Mouse (Mus musculus) intestine, embryonic 15.5 days (tissue): ENCODE data around the gene Cd4. TPM values are rescaled to one million over a fixed set of nuclear protein-coding genes. Genes with fewer than 3 reads are reported as not detected.
A peak's percentile ranks its signal among the peaks of the same experiment; 100 is the strongest.

Experiments
- ATAC-seq: fragments of 200-750 bp; cut with Nextera tagmentation; 2 replicates; pipeline ENCODE4 v1.8.0; 2017; ENCODE audit warnings: moderate TSS enrichment, moderate library complexity
- H3K27ac ChIP-seq: fragments of 300-500 bp; sonication (generic); 2 replicates; pipeline ENCODE4 v1.5.1; 2015; ENCODE audit warnings: mild to moderate bottlenecking, inconsistent platforms
- H3K27me3 ChIP-seq: fragments of 300-500 bp; sonication (generic); replicated peaks from 2 replicates; pipeline ENCODE4 v1.6.1; 2015; ENCODE audit warnings: inconsistent platforms
- H3K36me3 ChIP-seq: fragments of 300-500 bp; sonication (generic); 2 replicates; pipeline ENCODE4 v1.6.1; 2015; ENCODE audit warnings: inconsistent platforms
- H3K4me1 ChIP-seq: fragments of 300-500 bp; sonication (generic); replicated peaks from 2 replicates; pipeline ENCODE4 v1.6.1; 2015; ENCODE audit warnings: inconsistent platforms
- H3K4me2 ChIP-seq: fragments of 300-500 bp; sonication (generic); replicated peaks from 2 replicates; pipeline ENCODE4 v1.6.1; 2015; ENCODE audit warnings: mild to moderate bottlenecking, inconsistent platforms
- H3K4me3 ChIP-seq: fragments of 300-500 bp; sonication (generic); replicated peaks from 2 replicates; pipeline ENCODE4 v1.5.1; 2015; ENCODE audit warnings: inconsistent platforms
- H3K9ac ChIP-seq: fragments of 300-500 bp; sonication (generic); 2 replicates; pipeline ENCODE4 v1.6.1; 2015; ENCODE audit warnings: inconsistent platforms
- H3K9me3 ChIP-seq: fragments of 300-500 bp; sonication (generic); 2 replicates; pipeline ENCODE4 v1.6.1; 2016; ENCODE audit warnings: inconsistent platforms
- WGBS: fragments of 180-500 bp; shearing (Covaris S2); methylation state at CpG from one replicate; pipeline ENCODE4 v1.1.7; 2015; 5-methylcytosine and 5-hydroxymethylcytosine counted together
- polyA plus RNA-seq: library from polyadenylated mRNA; unstranded; fragments of >200 nt; fragmentation: Nextera tagmentation; extraction: Ambion mirVana; gene quantifications from 2 replicates; pipeline ENCODE4 v1.2.1, GENCODE M21; 2015

Gene Cd4
- polyA plus RNA-seq, 1 experiment from 2014 or later: 0.48 TPM

GRCm38 (mm10) chr6:124856916-124857839 is 30.8 kb downstream of the Cd4 start, which contains the start of gene P3h3:
Gene P3h3, minus strand, starts transcription at chr6:124857752.
- WGBS: under 1% methylated on average over 81 of the region's 86 CpGs
- H3K9me3 ChIP-seq: no peaks in the 10 kb centered on the region
- ATAC-seq: peak; percentile 89
- peak within 1 kb of the TSS; percentile 95 for H3K4me2 ChIP-seq
- H3K4me3 ChIP-seq: peak within 1 kb of the TSS; percentile 81
- peaks cover 16% of the 10 kb centered on the region; the same call in 1 of the 2 replicates for H3K27me3 ChIP-seq
- H3K4me1 ChIP-seq: peaks cover 23% of the 10 kb centered on the region
- H3K36me3 ChIP-seq: no peaks in the 10 kb centered on the region
- peak within 1 kb of the TSS; percentile 95 for H3K27ac ChIP-seq
- H3K9ac ChIP-seq: peak within 1 kb of the TSS; percentile 83

- Histone ChIP-seq H3K9ac (peak overlapping the region; percentile 83), H3K9me3 (no peaks in the 10 kb centered on the region), H3K27ac (peak overlapping the region; percentile 95; the same call in 1 of the 2 replicates), H3K4me2 (peak overlapping the region; percentile 95), H3K4me1 (peaks cover 23% of the 10 kb centered on the region), H3K36me3 (no peaks in the 10 kb centered on the region), H3K4me3 (peak overlapping the region; percentile 81), H3K27me3 (peaks cover 15% of the 10 kb centered on the region; the same call in 1 of the 2 replicates)
- ATAC-seq: peak; percentile 42; the same call in 1 of the 2 replicates
- WGBS: 9% methylated on average over 14 of the region's 14 CpGs
Measured at GRCm38 (mm10) chr6:124856321-124856720, 31.7 kb downstream of the Cd4 start.

GRCm38 (mm10) chr6:124854647-124855046 is 33.4 kb downstream of the Cd4 start:
- no peak overlapping the region for H3K27ac ChIP-seq
- WGBS: 76% methylated on average over 12 of the region's 12 CpGs
- H3K27me3 ChIP-seq: peaks cover 12% of the 10 kb centered on the region; the same call in 1 of the 2 replicates
- H3K4me3 ChIP-seq: no peak overlapping the region
- no peaks in the 10 kb centered on the region for H3K36me3 ChIP-seq
- no peak overlapping the region for H3K4me2 ChIP-seq
- no peaks in the 10 kb centered on the region for H3K9me3 ChIP-seq
- H3K4me1 ChIP-seq: peaks cover 17% of the 10 kb centered on the region; the same call in 1 of the 2 replicates
- H3K9ac ChIP-seq: 0 out of 2 replicates have a peak overlapping the region, but pooled peaks have one; percentile 8
- no peak for ATAC-seq

- 58% methylated on average over 8 of the region's 8 CpGs for WGBS
- ATAC-seq: no peak
Measured at GRCm38 (mm10) chr6:124850535-124850934, 37.5 kb downstream of the Cd4 start.

GRCm38 (mm10) chr6:124847305-124847704 is 40.7 kb downstream of the Cd4 start:
- Histone ChIP-seq H3K36me3 (peaks cover 6% of the 10 kb centered on the region; the same call in 1 of the 2 replicates), H3K4me2 (no peak overlapping the region), H3K4me3 (no peak overlapping the region), H3K27ac (no peak overlapping the region), H3K27me3 (no peaks in the 10 kb centered on the region), H3K9ac (no peak overlapping the region), H3K4me1 (no peaks in the 10 kb centered on the region), H3K9me3 (no peaks in the 10 kb centered on the region)
- ATAC-seq: peak; percentile 69
- WGBS: 9% methylated on average over 9 of the region's 9 CpGs

More at GRCm38 (mm10) chr6:124850535-124850934, 37.5 kb downstream of the Cd4 start:
- Histone ChIP-seq H3K4me1 (no peaks in the 10 kb centered on the region), H3K9me3 (no peaks in the 10 kb centered on the region), H3K9ac (no peak overlapping the region), H3K4me2 (no peak overlapping the region), H3K27ac (no peak overlapping the region), H3K36me3 (no peaks in the 10 kb centered on the region), H3K4me3 (no peak overlapping the region), H3K27me3 (no peaks in the 10 kb centered on the region)

GRCm38 (mm10) chr6:124840241-124841167 is 47.5 kb downstream of the Cd4 start, which contains the start of gene Gnb3:
Gene Gnb3, minus strand, starts transcription at chr6:124840275.
- Histone ChIP-seq H3K4me3 (no peak within 1 kb of the TSS), H3K4me2 (no peak within 1 kb of the TSS), H3K4me1 (peaks cover 13% of the 10 kb centered on the region; the same call in 1 of the 2 replicates), H3K27ac (no peak within 1 kb of the TSS), H3K36me3 (peaks cover 6% of the 10 kb centered on the region; the same call in 1 of the 2 replicates), H3K9me3 (no peaks in the 10 kb centered on the region), H3K27me3 (no peaks in the 10 kb centered on the region), H3K9ac (no peak within 1 kb of the TSS; the same call in 1 of the 2 replicates)
- 27% methylated on average over 15 of the region's 15 CpGs for WGBS
- peak; percentile 21; the same call in 1 of the 2 replicates for ATAC-seq

- Histone ChIP-seq H3K9ac (no peak overlapping the region; the same call in 1 of the 2 replicates), H3K9me3 (no peaks in the 10 kb centered on the region), H3K27ac (no peak overlapping the region), H3K36me3 (peaks cover 1% of the 10 kb centered on the region; the same call in 1 of the 2 replicates), H3K4me1 (peaks cover 13% of the 10 kb centered on the region; the same call in 1 of the 2 replicates), H3K4me3 (no peak overlapping the region), H3K4me2 (no peak overlapping the region), H3K27me3 (no peaks in the 10 kb centered on the region)
- WGBS: 9% methylated on average over 8 of the region's 8 CpGs
- peak; percentile 6; the same call in 1 of the 2 replicates for ATAC-seq
Measured at GRCm38 (mm10) chr6:124839805-124840204, 48.2 kb downstream of the Cd4 start.

- Histone ChIP-seq H3K4me1 (peaks cover 21% of the 10 kb centered on the region; the same call in 1 of the 2 replicates), H3K36me3 (peaks cover 9% of the 10 kb centered on the region), H3K27me3 (no peaks in the 10 kb centered on the region), H3K4me3 (no peak overlapping the region), H3K9ac (0 out of 2 replicates have a peak overlapping the region, but pooled peaks have one; percentile 12), H3K4me2 (no peak overlapping the region), H3K9me3 (no peaks in the 10 kb centered on the region), H3K27ac (no peak overlapping the region)
- no peak for ATAC-seq
- WGBS: 77% methylated on average over 7 of the region's 7 CpGs
Measured at GRCm38 (mm10) chr6:124836411-124836810, 51.6 kb downstream of the Cd4 start.

GRCm38 (mm10) chr6:124835531-124835930 is 52.5 kb downstream of the Cd4 start:
- H3K4me2 ChIP-seq: no peak overlapping the region
- no peaks in the 10 kb centered on the region for H3K9me3 ChIP-seq
- WGBS: 67% methylated on average over 10 of the region's 10 CpGs
- H3K36me3 ChIP-seq: peaks cover 9% of the 10 kb centered on the region
- H3K27me3 ChIP-seq: no peaks in the 10 kb centered on the region
- H3K9ac ChIP-seq: 0 out of 2 replicates have a peak overlapping the region, but pooled peaks have one; percentile 17
- no peak for ATAC-seq
- H3K4me3 ChIP-seq: no peak overlapping the region
- H3K4me1 ChIP-seq: peaks cover 20% of the 10 kb centered on the region; the same call in 1 of the 2 replicates
- no peak overlapping the region for H3K27ac ChIP-seq

GRCm38 (mm10) chr6:124834512-124835081 is 53.4 kb downstream of the Cd4 start:
- H3K36me3 ChIP-seq: peaks cover 9% of the 10 kb centered on the region
- ATAC-seq: no peak
- no peak overlapping the region for H3K9ac ChIP-seq
- no peak overlapping the region for H3K4me2 ChIP-seq
- H3K27me3 ChIP-seq: no peaks in the 10 kb centered on the region
- no peaks in the 10 kb centered on the region for H3K9me3 ChIP-seq
- H3K27ac ChIP-seq: no peak overlapping the region
- WGBS: 78% methylated on average over 6 of the region's 6 CpGs
- peaks cover 15% of the 10 kb centered on the region; the same call in 1 of the 2 replicates for H3K4me1 ChIP-seq
- no peak overlapping the region for H3K4me3 ChIP-seq

- 94% methylated on average over 8 of the region's 8 CpGs for WGBS
- H3K27me3 ChIP-seq: no peaks in the 10 kb centered on the region
- no peak overlapping the region for H3K27ac ChIP-seq
- H3K4me1 ChIP-seq: peaks cover 21% of the 10 kb centered on the region
- H3K9me3 ChIP-seq: no peaks in the 10 kb centered on the region
- H3K4me2 ChIP-seq: no peak overlapping the region
- no peak overlapping the region for H3K4me3 ChIP-seq
- H3K36me3 ChIP-seq: peaks cover 9% of the 10 kb centered on the region
- H3K9ac ChIP-seq: peak overlapping the region; percentile 9; the same call in 1 of the 2 replicates
- ATAC-seq: no peak
Measured at GRCm38 (mm10) chr6:124831649-124832048, 56.4 kb downstream of the Cd4 start.
